Mouse (Mus musculus): ENCODE measurements around the gene Mkrn2. TPM values are rescaled to one million over a fixed set of nuclear protein-coding genes. Genes with fewer than 3 reads are reported as not detected.

Gene Mkrn2
- polyA plus RNA-seq, 1 experiment = 17.0 TPM

DNA sequence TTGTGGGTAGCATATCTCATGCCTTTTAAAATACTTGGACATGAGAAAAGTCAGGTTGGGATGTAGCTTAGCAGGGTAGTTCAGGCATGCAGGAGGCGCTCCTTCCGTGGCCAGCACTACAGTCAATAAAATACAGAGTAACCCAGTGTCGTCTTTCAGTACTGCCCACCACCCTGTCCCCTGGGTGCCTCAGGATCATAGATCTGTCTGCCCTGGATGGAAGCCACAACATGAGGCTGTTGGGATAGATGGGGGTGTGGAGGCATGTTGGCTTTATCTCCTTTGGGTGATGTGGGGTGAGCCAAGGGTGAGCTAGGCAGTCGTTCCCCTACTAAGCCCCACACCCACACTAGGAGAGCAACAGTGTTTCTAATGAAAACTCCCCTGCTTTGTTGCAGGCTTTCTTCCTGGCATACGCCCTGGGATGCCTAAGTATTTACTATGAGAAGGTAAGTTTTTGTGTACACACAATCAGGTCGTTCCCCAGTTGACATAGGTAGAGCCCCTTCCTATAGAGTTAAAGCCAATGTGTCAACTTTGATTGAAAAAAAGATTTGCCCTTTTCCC is 36.1 kb upstream of the Mkrn2 start:
- Histone ChIP-seq H3K79me2 (ENCODE audit: control insufficient read depth, insufficient read depth) (no peaks in the 10 kb centered on the region), H3K36me3 (ENCODE audit: control insufficient read depth, insufficient read depth) (peaks cover 17% of the 10 kb centered on the region), H3K27me3 (ENCODE audit: control insufficient read depth, insufficient read depth, insufficient read length) (no peaks in the 10 kb centered on the region), H3K4me3 (no peak overlapping the region), H3ac (ENCODE audit: control insufficient read depth, insufficient read length) (no peak overlapping the region), H3K4me2 (ENCODE audit: low read depth) (no peak overlapping the region)
- TF ChIP-seq TCF3 (IDR thresholded peaks at IDR 0.05; ENCODE audit: insufficient read length, low read depth) (no peak), POLR2AphosphoS2 (IDR thresholded peaks at IDR 0.05; ENCODE audit: insufficient read length, low read depth) (no peak), REST (IDR thresholded peaks at IDR 0.05; ENCODE audit: insufficient read depth, insufficient read length) (no peak), MYOD1 (IDR thresholded peaks at IDR 0.05; ENCODE audit: control insufficient read depth in 1 of 3, insufficient read length in 2 of 3, low read depth in 2 of 3) (no peak), POLR2A (IDR thresholded peaks at IDR 0.05; ENCODE audit: insufficient read length, low read depth) (no peak), SRF (IDR thresholded peaks at IDR 0.05; ENCODE audit: control insufficient read depth, insufficient read length, low read depth) (no peak), E2F4 (IDR thresholded peaks at IDR 0.05; ENCODE audit: insufficient read depth) (no peak), MYOG (IDR thresholded peaks at IDR 0.05; ENCODE audit: control insufficient read depth in 1 of 3, insufficient read depth in 1 of 3, insufficient read length in 2 of 3, low read depth in 2 of 3) (no peak), CEBPB (IDR thresholded peaks at IDR 0.05; ENCODE audit: insufficient read depth, poor library complexity, severe bottlenecking) (no peak), MAX (IDR thresholded peaks at IDR 0.05; ENCODE audit: low read depth) (no peak), TCF12 (IDR thresholded peaks at IDR 0.05; ENCODE audit: insufficient read depth, poor library complexity, severe bottlenecking) (no peak), USF1 (IDR thresholded peaks at IDR 0.05; ENCODE audit: low read depth) (no peak)

DNA sequence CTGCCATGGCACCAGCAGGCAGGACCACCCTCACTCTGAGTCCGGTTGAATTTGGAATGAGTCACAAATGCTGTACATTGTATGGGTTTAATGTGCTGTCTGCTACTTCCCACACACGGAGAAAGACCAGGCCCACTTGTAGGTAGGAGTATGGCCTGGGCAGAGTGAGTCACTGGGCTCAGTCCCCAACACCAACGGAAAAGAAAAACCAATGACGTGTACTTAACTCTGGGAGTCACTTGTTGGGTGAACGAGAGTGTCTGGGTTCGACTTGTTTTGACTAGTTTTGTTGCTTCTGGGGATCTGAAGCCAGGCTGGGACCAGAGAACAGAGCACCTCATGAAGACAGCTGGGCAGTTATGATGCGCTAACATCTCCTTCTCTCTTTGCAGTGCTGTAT is 27.5 kb upstream of the Mkrn2 start:
- peaks cover 3% of the 10 kb centered on the region for H3K36me3 ChIP-seq (ENCODE audit: control insufficient read depth, insufficient read depth)
- H3K4me2 ChIP-seq (ENCODE audit: low read depth) = no peak overlapping the region
- TF ChIP-seq TCF12 (IDR thresholded peaks at IDR 0.05; ENCODE audit: insufficient read depth, poor library complexity, severe bottlenecking) (no peak), REST (IDR thresholded peaks at IDR 0.05; ENCODE audit: insufficient read depth, insufficient read length) (no peak), TCF3 (IDR thresholded peaks at IDR 0.05; ENCODE audit: insufficient read length, low read depth) (no peak), E2F4 (IDR thresholded peaks at IDR 0.05; ENCODE audit: insufficient read depth) (no peak), CEBPB (IDR thresholded peaks at IDR 0.05; ENCODE audit: insufficient read depth, poor library complexity, severe bottlenecking) (no peak), POLR2AphosphoS2 (IDR thresholded peaks at IDR 0.05; ENCODE audit: insufficient read length, low read depth) (no peak), SRF (IDR thresholded peaks at IDR 0.05; ENCODE audit: control insufficient read depth, insufficient read length, low read depth) (no peak), MAX (IDR thresholded peaks at IDR 0.05; ENCODE audit: low read depth) (no peak), MYOD1 (IDR thresholded peaks at IDR 0.05; ENCODE audit: control insufficient read depth in 1 of 3, insufficient read length in 2 of 3, low read depth in 2 of 3) (no peak), POLR2A (IDR thresholded peaks at IDR 0.05; ENCODE audit: insufficient read length, low read depth) (no peak), MYOG (IDR thresholded peaks at IDR 0.05; ENCODE audit: control insufficient read depth in 1 of 3, insufficient read depth in 1 of 3, insufficient read length in 2 of 3, low read depth in 2 of 3) (no peak), USF1 (IDR thresholded peaks at IDR 0.05; ENCODE audit: low read depth) (no peak)
- no peak overlapping the region for H3ac ChIP-seq (ENCODE audit: control insufficient read depth, insufficient read length)
- H3K27me3 ChIP-seq (ENCODE audit: control insufficient read depth, insufficient read depth, insufficient read length) = no peaks in the 10 kb centered on the region
- H3K79me2 ChIP-seq (ENCODE audit: control insufficient read depth, insufficient read depth) = no peaks in the 10 kb centered on the region
- no peak overlapping the region for H3K4me3 ChIP-seq

DNA sequence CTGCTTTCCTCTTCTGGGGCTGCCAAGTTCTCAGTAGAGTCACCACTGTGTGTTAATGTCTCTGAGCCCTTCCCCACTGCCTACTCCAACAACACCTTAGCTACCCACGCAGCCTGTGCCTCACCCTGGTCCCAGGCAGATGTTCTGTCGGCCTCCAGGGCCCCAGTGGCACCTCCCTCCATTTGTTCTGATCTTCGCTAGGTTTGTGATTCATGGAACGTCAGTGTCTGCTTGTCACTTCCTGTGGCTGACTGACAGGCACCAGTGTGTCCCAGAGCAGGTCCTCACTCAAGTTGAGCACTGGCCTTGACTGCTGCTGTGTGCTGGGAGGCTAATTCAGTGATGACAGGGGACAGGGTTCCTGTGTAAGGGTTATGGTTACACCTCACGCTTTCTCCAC is 24.3 kb upstream of the Mkrn2 start:
- Histone ChIP-seq H3K4me3 (no peak overlapping the region), H3K79me2 (ENCODE audit: control insufficient read depth, insufficient read depth) (no peaks in the 10 kb centered on the region), H3K27me3 (ENCODE audit: control insufficient read depth, insufficient read depth, insufficient read length) (no peaks in the 10 kb centered on the region), H3K36me3 (ENCODE audit: control insufficient read depth, insufficient read depth) (peaks cover 3% of the 10 kb centered on the region), H3ac (ENCODE audit: control insufficient read depth, insufficient read length) (no peak overlapping the region), H3K4me2 (ENCODE audit: low read depth) (no peak overlapping the region)
- TF ChIP-seq SRF (IDR thresholded peaks at IDR 0.05; ENCODE audit: control insufficient read depth, insufficient read length, low read depth) (no peak), TCF12 (IDR thresholded peaks at IDR 0.05; ENCODE audit: insufficient read depth, poor library complexity, severe bottlenecking) (no peak), POLR2A (IDR thresholded peaks at IDR 0.05; ENCODE audit: insufficient read length, low read depth) (no peak), POLR2AphosphoS2 (IDR thresholded peaks at IDR 0.05; ENCODE audit: insufficient read length, low read depth) (no peak), E2F4 (IDR thresholded peaks at IDR 0.05; ENCODE audit: insufficient read depth) (no peak), TCF3 (IDR thresholded peaks at IDR 0.05; ENCODE audit: insufficient read length, low read depth) (no peak), MYOG (IDR thresholded peaks at IDR 0.05; ENCODE audit: control insufficient read depth in 1 of 3, insufficient read depth in 1 of 3, insufficient read length in 2 of 3, low read depth in 2 of 3) (no peak), MYOD1 (IDR thresholded peaks at IDR 0.05; ENCODE audit: control insufficient read depth in 1 of 3, insufficient read length in 2 of 3, low read depth in 2 of 3) (no peak), USF1 (IDR thresholded peaks at IDR 0.05; ENCODE audit: low read depth) (no peak), REST (IDR thresholded peaks at IDR 0.05; ENCODE audit: insufficient read depth, insufficient read length) (no peak), MAX (IDR thresholded peaks at IDR 0.05; ENCODE audit: low read depth) (no peak)

DNA sequence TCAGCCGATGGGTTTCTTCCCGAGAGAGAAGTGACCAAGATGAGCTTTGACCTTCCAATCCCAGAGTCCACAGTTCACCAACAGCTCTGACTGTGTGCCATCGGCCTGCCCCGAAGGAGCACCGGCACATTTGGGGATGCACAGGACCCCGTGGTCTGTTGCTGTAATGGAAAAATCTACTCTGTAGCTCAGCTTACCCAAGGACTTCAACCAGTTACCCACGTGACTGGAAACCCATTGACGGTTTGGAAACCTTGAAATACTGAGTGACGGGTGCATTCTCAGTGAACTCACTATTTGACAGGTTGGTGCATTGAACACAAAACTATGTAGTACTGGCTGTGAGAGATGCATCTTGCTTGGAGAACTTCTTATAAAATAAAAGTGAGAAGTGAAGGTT is 23.8 kb upstream of the Mkrn2 start:
- no peak for TF ChIP-seq CEBPB (IDR thresholded peaks at IDR 0.05; ENCODE audit: insufficient read depth, poor library complexity, severe bottlenecking)
- TF ChIP-seq MYOD1 (IDR thresholded peaks at IDR 0.05; ENCODE audit: control insufficient read depth in 1 of 3, insufficient read length in 2 of 3, low read depth in 2 of 3) = no peak
- TF ChIP-seq USF1 (IDR thresholded peaks at IDR 0.05; ENCODE audit: low read depth) = no peak
- no peak for TF ChIP-seq TCF3 (IDR thresholded peaks at IDR 0.05; ENCODE audit: insufficient read length, low read depth)
- no peak for TF ChIP-seq POLR2AphosphoS2 (IDR thresholded peaks at IDR 0.05; ENCODE audit: insufficient read length, low read depth)
- TF ChIP-seq MYOG (IDR thresholded peaks at IDR 0.05; ENCODE audit: control insufficient read depth in 1 of 3, insufficient read depth in 1 of 3, insufficient read length in 2 of 3, low read depth in 2 of 3) = no peak
- no peak for TF ChIP-seq SRF (IDR thresholded peaks at IDR 0.05; ENCODE audit: control insufficient read depth, insufficient read length, low read depth)
- no peak for TF ChIP-seq MAX (IDR thresholded peaks at IDR 0.05; ENCODE audit: low read depth)
- no peak for TF ChIP-seq TCF12 (IDR thresholded peaks at IDR 0.05; ENCODE audit: insufficient read depth, poor library complexity, severe bottlenecking)
- TF ChIP-seq POLR2A (IDR thresholded peaks at IDR 0.05; ENCODE audit: insufficient read length, low read depth) = no peak
- no peak for TF ChIP-seq E2F4 (IDR thresholded peaks at IDR 0.05; ENCODE audit: insufficient read depth)
- no peak for TF ChIP-seq REST (IDR thresholded peaks at IDR 0.05; ENCODE audit: insufficient read depth, insufficient read length)
- H3K36me3 ChIP-seq (ENCODE audit: control insufficient read depth, insufficient read depth) = peaks cover 3% of the 10 kb centered on the region
- no peak overlapping the region for H3K4me2 ChIP-seq (ENCODE audit: low read depth)
- H3K4me3 ChIP-seq = no peak overlapping the region
- H3K27me3 ChIP-seq (ENCODE audit: control insufficient read depth, insufficient read depth, insufficient read length) = no peaks in the 10 kb centered on the region
- H3ac ChIP-seq (ENCODE audit: control insufficient read depth, insufficient read length) = no peak overlapping the region
- H3K79me2 ChIP-seq (ENCODE audit: control insufficient read depth, insufficient read depth) = no peaks in the 10 kb centered on the region
